Comparison of ENCODE assay signal across 11 mouse cellular contexts in the genomic region with DNA sequence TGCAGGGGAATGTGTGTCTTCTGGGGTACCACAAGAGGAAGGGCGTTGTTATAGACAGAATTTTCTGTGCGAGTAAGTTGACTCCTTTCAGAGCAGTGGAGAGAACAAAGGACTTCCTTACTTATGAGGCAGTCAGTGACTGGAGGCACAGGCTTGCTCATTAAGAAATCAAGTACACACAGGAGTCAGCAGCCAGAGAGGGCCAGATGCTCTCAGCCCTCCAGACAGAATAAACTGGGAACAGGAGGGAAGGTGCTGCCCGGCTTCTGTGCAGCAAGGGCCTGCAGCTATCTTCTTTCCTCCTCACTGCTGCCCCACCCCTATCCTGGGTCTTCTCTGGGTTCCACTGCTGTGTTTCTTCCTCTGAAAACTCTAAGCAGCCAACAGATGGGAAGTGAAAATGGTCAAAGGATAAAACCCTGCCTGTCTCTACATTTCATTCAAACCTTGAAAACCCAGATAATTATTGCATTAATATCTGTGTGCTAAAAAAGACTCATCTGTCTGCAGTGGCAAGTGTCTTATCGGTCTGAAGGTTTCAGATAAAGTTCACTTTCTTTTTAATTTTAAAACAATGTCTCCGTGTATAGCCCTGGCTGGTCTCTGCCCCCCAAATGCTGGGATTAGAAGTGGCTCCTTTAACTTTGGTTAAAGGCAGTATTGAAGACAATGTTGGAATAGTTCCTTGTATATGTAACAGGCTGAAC. TPM values are rescaled to one million over a fixed set of nuclear protein-coding genes. Genes with fewer than 3 reads are reported as not detected.
A peak's percentile ranks its signal among the peaks of the same experiment; 100 is the strongest.
DNase-seq lines count a peak whose midpoint lies in the region; ATAC-seq lines count a peak whose summit lies in the region.
"Had no signal": no experiment of that assay in that cellular context is flagged by ENCODE, and none has a peak within 500 bp of the region (broad histone marks: within the 10 kb centered on the region; RNA-seq: fewer than 3 reads in every experiment).

No protein-coding gene starts in this region.

- peak overlapping the region; percentile 31; the same call in 1 of the 2 replicates for H3K9ac ChIP-seq in forebrain, embryonic 16.5 days (replicated peaks; ENCODE audit: low read depth, low read length)
- H3K9ac ChIP-seq: intestine, embryonic 15.5 days; liver, embryonic 13.5 days had no signal

- peak overlapping the region; percentile 91 for H3K27ac ChIP-seq in forebrain, embryonic 16.5 days (ENCODE audit: low read length)
- H3K27ac ChIP-seq: intestine, embryonic 15.5 days; liver, embryonic 13.5 days had no signal

- WGBS in forebrain, embryonic 16.5 days: 33% methylated on average over 5 of the region's 5 CpGs

- no peak overlapping the region for H3K4me2 ChIP-seq in forebrain, embryonic 16.5 days (ENCODE audit: low read length)
- H3K4me2 ChIP-seq: intestine, embryonic 15.5 days; liver, embryonic 13.5 days had no signal

- no peaks in the 10 kb centered on the region for H3K9me3 ChIP-seq in forebrain, embryonic 16.5 days (ENCODE audit: control insufficient read depth, low read length)
- H3K9me3 ChIP-seq: intestine, embryonic 15.5 days; liver, embryonic 13.5 days had no signal

- H3K4me1 ChIP-seq in forebrain, embryonic 16.5 days (replicated peaks; ENCODE audit: control insufficient read depth, insufficient read depth, low read length): peaks cover 14% of the 10 kb centered on the region
- H3K4me1 ChIP-seq: intestine, embryonic 15.5 days had no signal

- H3K4me3 ChIP-seq in forebrain, embryonic 16.5 days (replicated peaks; ENCODE audit: low read length): no peak overlapping the region
- H3K4me3 ChIP-seq: intestine, embryonic 15.5 days; liver, embryonic 13.5 days had no signal

- H3K27me3 ChIP-seq in forebrain, embryonic 16.5 days (replicated peaks; ENCODE audit: control insufficient read depth, insufficient read depth, low read length): no peaks in the 10 kb centered on the region
- H3K27me3 ChIP-seq: intestine, embryonic 15.5 days; liver, embryonic 13.5 days had no signal

- ATAC-seq in forebrain, embryonic 16.5 days: peak; percentile 88
- peak; percentile 60 for ATAC-seq in megakaryocyte-erythroid progenitor cell, adult 5-6 weeks (replicated peaks; ENCODE audit: low FRiP score, low TSS enrichment, poor library complexity, severe bottlenecking)
- ATAC-seq: intestine, embryonic 15.5 days had no signal

- H3K36me3 ChIP-seq in forebrain, embryonic 16.5 days (ENCODE audit: control insufficient read depth, insufficient read depth): no peaks in the 10 kb centered on the region
- H3K36me3 ChIP-seq: intestine, embryonic 15.5 days had no signal

- peak; percentile 8 for DNase-seq in cerebellum, adult 11-12 months
- no peak for DNase-seq in cerebellum, postnatal 36 days
- DNase-seq in Muller cell, postnatal 12 days (ENCODE audit: inconsistent ontology term): peak; percentile 70
- DNase-seq in testis, postnatal 10 days (ENCODE audit: low spot score): no peak
- no peak for DNase-seq in thymus, postnatal 25 days
- no peak for DNase-seq in gastrocnemius, adult 8-10 months (ENCODE audit: low spot score in 2 of 2)
- DNase-seq: gastrocnemius, postnatal 10 days; liver, embryonic 13.5 days had no signal

RNA-seq across cellular contexts. Expression of gene Kctd4, which starts 53.9 kb away (rescaled TPM):
- polyA plus RNA-seq in forebrain, embryonic 16.5 days (2015; fragmentation: Nextera tagmentation; extraction: Ambion mirVana): 9.6 and 11.9 TPM in 2 replicates
- total RNA-seq in megakaryocyte-erythroid progenitor cell, adult 5-6 weeks (2014; fragmentation: Nextera tagmentation): not detected in 2 replicates
- total RNA-seq in megakaryocyte-erythroid progenitor cell, adult 5-6 weeks (2017): 0.28 TPM in 1 of 2 replicates, not detected in the other
- not detected for total RNA-seq in gastrocnemius, adult 8-10 months (2022)

RNA-seq across cellular contexts. Expression of gene Tpt1, which starts 56.1 kb away (rescaled TPM):
- 740 and 764 TPM in 2 replicates for polyA plus RNA-seq in forebrain, embryonic 16.5 days (2015; fragmentation: Nextera tagmentation; extraction: Ambion mirVana)
- total RNA-seq in megakaryocyte-erythroid progenitor cell, adult 5-6 weeks (2014; fragmentation: Nextera tagmentation): 4,413 and 4,416 TPM in 2 replicates
- 839 and 1,119 TPM in 2 replicates for total RNA-seq in megakaryocyte-erythroid progenitor cell, adult 5-6 weeks (2017)
- total RNA-seq in gastrocnemius, adult 8-10 months (2022): 1,000 to 10,000 TPM; 3,387 to 4,149 (median 3,897) TPM

Comparison
In these comparisons a context has a peak if more than half of its experiments do, and no peak if none do; other contexts are left out.
1. DNase-seq: peak in cerebellum, adult 11-12 months (single experiment) and Muller cell, postnatal 12 days (single experiment); none in cerebellum, postnatal 36 days (0 of 2), testis, postnatal 10 days (single experiment), thymus, postnatal 25 days (single experiment) and gastrocnemius, adult 8-10 months (0 of 2).